Mouse (Mus musculus): Measurements from ENCODE around the gene Dusp11. TPM values are rescaled to one million over a fixed set of nuclear protein-coding genes. Genes with fewer than 3 reads are reported as not detected.
A peak's percentile ranks its signal among the peaks of the same experiment; 100 is the strongest.
"Not testable (repeated sequence)": the region's sequence is repeated elsewhere in the genome, so short reads cannot be mapped to it uniquely, and the experiment has no call there.

The Dusp11 gene
- polyA plus RNA-seq, 1 experiment from 2014 or later, result 82.6 TPM

DNA sequence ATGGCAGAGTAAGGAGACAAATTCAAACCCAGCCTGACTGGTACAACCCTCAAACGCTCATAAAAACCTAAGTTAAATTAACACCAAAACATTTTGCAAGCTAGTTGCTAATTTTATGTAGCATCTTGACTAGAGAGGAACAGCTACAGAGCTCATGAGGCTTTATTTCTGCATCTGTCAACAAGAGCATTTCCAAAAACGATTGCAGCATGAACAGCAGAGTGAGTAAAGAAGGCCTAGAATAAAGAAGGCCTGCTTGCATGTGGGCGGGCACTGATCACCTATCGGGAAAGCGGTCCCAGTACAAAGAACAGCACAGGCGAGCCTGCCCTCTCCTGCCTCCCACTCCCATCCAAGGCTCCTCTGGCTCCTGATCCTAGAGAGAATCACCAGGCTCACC is 12.9 kb downstream of the Dusp11 start:
- ATAC-seq (ENCODE audit: low read depth), result no peak
- no peaks in the 10 kb centered on the region for H3K4me1 ChIP-seq (ENCODE audit: control insufficient read depth, insufficient read depth, low read length)
- H3K27ac ChIP-seq (ENCODE audit: low read depth, low read length), result no peak overlapping the region
- no peaks in the 10 kb centered on the region for H3K9me3 ChIP-seq (ENCODE audit: control insufficient read depth, low read length)
- WGBS, result 88% methylated on average over 6 of the region's 6 CpGs
- peaks cover 67% of the 10 kb centered on the region for H3K36me3 ChIP-seq (ENCODE audit: control insufficient read depth, insufficient read depth, low read length)
- no peak overlapping the region for H3K4me2 ChIP-seq (ENCODE audit: low read depth, low read length)
- no peak overlapping the region for H3K4me3 ChIP-seq (ENCODE audit: low read depth, low read length)
- no peaks in the 10 kb centered on the region for H3K27me3 ChIP-seq (ENCODE audit: control insufficient read depth, insufficient read depth, low read length)
- H3K9ac ChIP-seq (replicated peaks; ENCODE audit: low read depth, low read length), result no peak overlapping the region

DNA sequence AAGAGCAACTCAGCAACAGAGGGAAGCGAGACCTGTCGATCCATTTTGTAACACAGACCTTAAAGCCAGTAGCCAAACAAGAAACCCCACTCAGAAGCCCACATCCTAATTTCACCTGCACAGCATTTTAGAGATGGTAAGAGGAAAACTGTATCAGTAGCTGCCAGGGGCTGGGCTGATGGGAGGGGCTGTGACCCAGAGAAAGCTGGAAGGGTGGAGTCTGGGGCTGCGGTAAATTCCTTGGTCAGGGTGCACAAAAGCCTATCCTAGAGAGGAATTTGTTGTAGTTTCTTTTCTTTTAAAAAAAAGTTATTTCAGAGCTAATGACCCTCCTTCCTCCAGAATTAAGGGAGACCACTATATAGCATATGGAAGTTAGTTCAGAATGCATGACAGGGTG is 19.0 kb downstream of the Dusp11 start:
- Histone ChIP-seq H3K27me3 (ENCODE audit: control insufficient read depth, insufficient read depth, low read length) (no peaks in the 10 kb centered on the region), H3K4me1 (ENCODE audit: control insufficient read depth, insufficient read depth, low read length) (no peaks in the 10 kb centered on the region), H3K36me3 (ENCODE audit: control insufficient read depth, insufficient read depth, low read length) (peaks cover 33% of the 10 kb centered on the region; the same call in 1 of the 2 replicates), H3K9ac (replicated peaks; ENCODE audit: low read depth, low read length) (no peak overlapping the region), H3K4me3 (ENCODE audit: low read depth, low read length) (no peak overlapping the region), H3K9me3 (ENCODE audit: control insufficient read depth, low read length) (no peaks in the 10 kb centered on the region), H3K27ac (ENCODE audit: low read depth, low read length) (no peak overlapping the region), H3K4me2 (ENCODE audit: low read depth, low read length) (no peak overlapping the region)
- 100% methylated on average over 3 of the region's 3 CpGs for WGBS
- no peak for ATAC-seq (ENCODE audit: low read depth)

DNA sequence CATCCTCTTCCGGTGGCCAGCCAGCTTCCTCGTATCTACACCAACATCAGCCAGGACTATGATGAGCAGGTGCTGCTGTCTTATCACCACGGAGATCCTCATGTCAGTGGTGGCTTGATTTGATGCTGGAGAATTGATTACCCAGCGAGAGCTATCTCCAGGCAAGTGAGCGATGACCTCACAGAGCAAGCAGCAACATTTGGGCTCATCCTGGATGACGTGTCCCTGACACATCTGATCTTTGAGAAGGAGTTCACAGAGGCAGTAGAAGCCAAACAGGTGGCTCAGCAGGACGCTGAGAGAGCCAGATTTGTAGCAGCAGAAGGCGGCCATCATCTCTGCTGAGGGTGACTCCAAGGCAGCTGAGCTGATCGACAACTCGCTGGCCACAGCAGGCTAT is 22.8 kb downstream of the Dusp11 start:
- Histone ChIP-seq H3K4me2 (ENCODE audit: low read depth, low read length) (no peak overlapping the region), H3K9ac (replicated peaks; ENCODE audit: low read depth, low read length) (no peak overlapping the region), H3K4me1 (ENCODE audit: control insufficient read depth, insufficient read depth, low read length) (no peaks in the 10 kb centered on the region), H3K4me3 (ENCODE audit: low read depth, low read length) (no peak overlapping the region), H3K36me3 (ENCODE audit: control insufficient read depth, insufficient read depth, low read length) (peaks cover 8% of the 10 kb centered on the region; the same call in 1 of the 2 replicates), H3K27me3 (ENCODE audit: control insufficient read depth, insufficient read depth, low read length) (no peaks in the 10 kb centered on the region), H3K9me3 (ENCODE audit: control insufficient read depth, low read length) (no peaks in the 10 kb centered on the region), H3K27ac (ENCODE audit: low read depth, low read length) (no peak overlapping the region)
- ATAC-seq (ENCODE audit: low read depth), result no peak
- 86% methylated on average over 10 of the region's 10 CpGs for WGBS

DNA sequence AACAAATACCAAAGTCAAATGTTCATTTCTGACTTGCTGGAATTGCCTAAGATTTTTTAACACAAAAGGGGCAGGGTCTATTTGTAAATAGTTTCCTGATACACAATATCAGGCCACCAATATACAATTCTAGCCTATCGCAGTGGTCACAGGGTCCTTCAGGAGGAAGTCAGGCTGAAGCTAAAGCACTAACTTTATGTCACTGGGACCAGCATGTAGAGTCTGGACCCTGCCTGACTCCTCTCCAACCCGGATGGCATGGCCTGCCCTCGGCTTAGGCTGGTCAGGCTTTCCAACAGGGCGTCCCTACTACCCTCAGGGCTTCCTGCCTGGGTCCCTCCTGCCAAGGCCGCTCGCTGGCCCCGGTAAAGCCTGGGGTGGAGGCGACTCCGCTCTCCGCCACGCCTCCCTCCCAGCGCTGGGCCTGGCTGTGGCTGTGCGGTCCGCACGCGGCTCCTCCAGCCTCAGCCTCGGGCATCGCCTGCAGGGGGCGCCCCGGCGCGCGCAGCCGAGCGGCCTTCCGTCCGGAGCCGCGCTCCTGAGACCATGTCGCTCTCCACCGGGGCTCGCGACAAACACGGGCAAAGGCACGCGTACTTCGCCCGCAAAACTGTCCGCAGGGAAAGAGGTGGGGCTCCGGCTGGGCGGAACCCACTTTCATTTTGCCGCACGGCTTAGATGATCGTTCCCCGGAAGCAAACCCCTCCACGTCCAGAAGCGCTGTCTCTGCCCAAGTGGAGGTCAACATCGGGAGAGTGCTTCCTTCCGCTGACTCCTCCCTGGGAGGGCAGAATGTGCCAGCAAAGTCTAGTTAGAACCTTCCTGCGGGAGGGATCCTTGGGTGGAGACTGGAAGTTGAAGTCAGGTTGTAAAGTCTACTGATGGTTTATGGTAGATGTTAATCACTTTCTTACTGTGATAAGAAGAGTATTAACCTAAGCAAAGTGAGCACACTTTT is 24.7 kb downstream of the Dusp11 start:
- Histone ChIP-seq H3K4me2 (ENCODE audit: low read depth, low read length) (peak overlapping the region; percentile 52), H3K4me3 (ENCODE audit: low read depth, low read length) (peak overlapping the region; percentile 41), H3K9ac (replicated peaks; ENCODE audit: low read depth, low read length) (peak overlapping the region; percentile 51)
- peak; percentile 95 for ATAC-seq (ENCODE audit: low read depth)
- H3K4me1 ChIP-seq (ENCODE audit: control insufficient read depth, insufficient read depth, low read length); H3K27me3 ChIP-seq (ENCODE audit: control insufficient read depth, insufficient read depth, low read length); H3K9me3 ChIP-seq (ENCODE audit: control insufficient read depth, low read length); H3K27ac ChIP-seq (ENCODE audit: low read depth, low read length); H3K36me3 ChIP-seq (ENCODE audit: control insufficient read depth, insufficient read depth, low read length): not testable (repeated sequence)
- 2% methylated on average over 42 of the region's 50 CpGs for WGBS

DNA sequence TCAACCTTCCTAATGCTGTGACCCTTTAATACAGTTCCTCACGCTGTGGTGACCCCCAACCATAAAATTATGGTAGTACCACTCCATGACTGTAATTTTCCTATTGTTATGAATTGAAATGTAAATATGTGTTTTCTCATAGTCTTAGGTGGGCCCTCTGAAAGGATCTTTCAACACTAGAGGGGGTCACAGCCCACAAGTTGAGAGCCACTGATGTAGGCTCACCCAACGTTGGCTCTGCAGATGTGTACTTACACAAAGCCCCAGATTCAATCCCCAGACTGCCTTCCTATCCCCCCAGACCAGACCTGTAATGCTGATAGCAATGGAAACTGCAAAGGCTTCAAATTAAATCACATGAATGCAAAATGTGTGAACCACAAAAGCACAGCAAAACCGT is 25.8 kb downstream of the Dusp11 start:
- no peak for ATAC-seq (ENCODE audit: low read depth)
- Histone ChIP-seq H3K27me3 (ENCODE audit: control insufficient read depth, insufficient read depth, low read length) (no peaks in the 10 kb centered on the region), H3K9ac (replicated peaks; ENCODE audit: low read depth, low read length) (no peak overlapping the region), H3K27ac (ENCODE audit: low read depth, low read length) (no peak overlapping the region), H3K4me1 (ENCODE audit: control insufficient read depth, insufficient read depth, low read length) (no peaks in the 10 kb centered on the region), H3K9me3 (ENCODE audit: control insufficient read depth, low read length) (no peaks in the 10 kb centered on the region), H3K4me2 (ENCODE audit: low read depth, low read length) (no peak overlapping the region), H3K36me3 (ENCODE audit: control insufficient read depth, insufficient read depth, low read length) (no peaks in the 10 kb centered on the region; the same call in 1 of the 2 replicates), H3K4me3 (ENCODE audit: low read depth, low read length) (no peak overlapping the region)
- 68% methylated on average over 3 of the region's 3 CpGs for WGBS

DNA sequence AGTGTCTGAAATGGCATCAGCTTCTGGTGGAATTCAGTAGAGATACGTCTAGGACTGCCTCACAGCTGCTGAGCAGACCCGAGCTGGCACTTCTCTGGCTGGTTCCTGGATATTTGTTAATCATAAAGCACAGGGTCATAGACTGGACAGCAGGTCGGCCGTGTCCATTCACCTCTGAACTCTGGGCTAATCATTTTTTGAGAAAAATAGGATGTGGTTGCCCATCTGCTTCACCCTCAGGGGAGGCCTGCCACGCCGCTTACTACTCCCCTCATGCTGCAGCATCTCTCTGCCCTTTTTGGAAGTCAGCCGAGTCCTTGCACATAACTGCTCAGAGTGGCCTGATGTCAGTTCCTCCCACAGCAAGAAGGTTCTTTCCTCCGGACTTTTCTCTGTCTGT is 27.4 kb downstream of the Dusp11 start:
- WGBS, result 86% methylated on average over 8 of the region's 8 CpGs
- Histone ChIP-seq H3K4me3 (ENCODE audit: low read depth, low read length) (no peak overlapping the region), H3K9ac (replicated peaks; ENCODE audit: low read depth, low read length) (no peak overlapping the region), H3K27ac (ENCODE audit: low read depth, low read length) (no peak overlapping the region), H3K27me3 (ENCODE audit: control insufficient read depth, insufficient read depth, low read length) (no peaks in the 10 kb centered on the region), H3K4me1 (ENCODE audit: control insufficient read depth, insufficient read depth, low read length) (no peaks in the 10 kb centered on the region), H3K9me3 (ENCODE audit: control insufficient read depth, low read length) (no peaks in the 10 kb centered on the region), H3K4me2 (ENCODE audit: low read depth, low read length) (no peak overlapping the region), H3K36me3 (ENCODE audit: control insufficient read depth, insufficient read depth, low read length) (no peaks in the 10 kb centered on the region; the same call in 1 of the 2 replicates)
- ATAC-seq (ENCODE audit: low read depth), result no peak

DNA sequence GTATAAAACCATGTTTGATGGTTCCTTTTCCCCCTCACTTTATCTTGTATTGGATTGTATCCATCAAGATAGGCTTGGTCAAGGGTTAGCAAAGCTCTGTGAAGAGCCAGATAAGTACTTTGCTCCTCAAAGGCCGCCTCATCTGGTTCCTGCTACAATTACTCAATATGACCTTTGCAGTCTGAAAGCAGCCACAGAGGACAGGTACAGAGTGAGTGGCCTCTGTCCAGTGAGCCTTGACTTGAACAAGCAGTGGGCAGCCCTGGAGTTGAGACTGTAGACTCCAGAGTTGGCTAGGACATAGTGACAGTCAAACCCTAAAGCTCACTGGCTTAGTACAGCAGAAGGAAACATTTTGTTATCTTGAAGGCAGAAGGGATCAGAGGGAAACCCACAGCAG is 32.2 kb downstream of the Dusp11 start:
- Histone ChIP-seq H3K4me2 (ENCODE audit: low read depth, low read length) (no peak overlapping the region), H3K9ac (replicated peaks; ENCODE audit: low read depth, low read length) (no peak overlapping the region), H3K4me1 (ENCODE audit: control insufficient read depth, insufficient read depth, low read length) (no peaks in the 10 kb centered on the region), H3K9me3 (ENCODE audit: control insufficient read depth, low read length) (no peaks in the 10 kb centered on the region), H3K36me3 (ENCODE audit: control insufficient read depth, insufficient read depth, low read length) (peaks cover 16% of the 10 kb centered on the region), H3K27ac (ENCODE audit: low read depth, low read length) (no peak overlapping the region), H3K4me3 (ENCODE audit: low read depth, low read length) (no peak overlapping the region), H3K27me3 (ENCODE audit: control insufficient read depth, insufficient read depth, low read length) (no peaks in the 10 kb centered on the region)
- WGBS, result 83% methylated on average over 1 of the region's 1 CpGs
- no peak for ATAC-seq (ENCODE audit: low read depth)

DNA sequence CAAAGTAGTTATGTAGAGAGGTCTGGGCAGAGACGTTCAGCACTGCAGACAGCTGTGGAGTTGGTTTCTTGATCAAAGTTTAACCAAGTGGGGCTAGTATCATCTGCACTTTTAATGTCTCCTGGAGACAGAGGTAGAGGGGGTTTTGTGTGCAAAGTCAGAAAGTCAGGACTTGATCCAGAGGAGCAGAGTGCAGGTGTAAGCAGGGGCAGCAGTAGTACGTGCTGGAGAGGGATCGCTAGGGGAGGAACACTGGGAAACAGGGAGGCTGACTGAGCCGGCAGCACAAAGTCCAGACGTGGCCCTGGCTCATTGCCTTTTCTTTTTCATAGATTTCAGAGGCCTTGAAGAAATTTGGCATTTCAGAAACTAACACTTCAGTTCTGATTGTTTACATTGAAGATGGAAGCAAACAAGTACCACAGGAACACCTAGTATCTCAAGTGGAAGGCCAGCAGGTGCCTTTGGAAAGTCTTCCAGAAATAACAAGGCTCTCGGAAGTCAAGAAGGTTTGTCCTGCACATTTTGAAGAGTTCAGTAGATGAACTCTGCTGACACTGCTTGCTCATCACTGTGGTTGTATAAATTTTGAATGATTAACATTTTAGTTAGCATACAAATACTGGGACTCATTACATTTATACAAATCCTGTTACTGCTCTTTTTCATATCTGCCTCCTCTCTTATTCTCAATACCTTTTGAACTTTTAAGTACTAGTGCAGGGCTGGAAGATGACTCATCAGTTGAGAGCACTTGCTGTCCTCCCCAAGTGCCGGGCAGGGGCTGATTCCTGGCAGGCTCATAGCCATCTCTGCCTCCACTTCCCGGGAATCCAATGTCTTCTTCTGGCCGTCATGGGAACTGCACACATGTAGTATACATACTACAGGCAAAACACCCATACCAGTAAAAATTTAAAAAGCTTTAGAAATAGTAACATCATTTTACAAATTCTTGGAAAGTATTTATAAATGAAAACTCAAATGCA is 33.7 kb downstream of the Dusp11 start:
- Histone ChIP-seq H3K9me3 (ENCODE audit: control insufficient read depth, low read length) (no peaks in the 10 kb centered on the region), H3K4me3 (ENCODE audit: low read depth, low read length) (no peak overlapping the region), H3K27ac (ENCODE audit: low read depth, low read length) (no peak overlapping the region), H3K4me1 (ENCODE audit: control insufficient read depth, insufficient read depth, low read length) (no peaks in the 10 kb centered on the region), H3K27me3 (ENCODE audit: control insufficient read depth, insufficient read depth, low read length) (no peaks in the 10 kb centered on the region), H3K4me2 (ENCODE audit: low read depth, low read length) (no peak overlapping the region), H3K9ac (replicated peaks; ENCODE audit: low read depth, low read length) (no peak overlapping the region), H3K36me3 (ENCODE audit: control insufficient read depth, insufficient read depth, low read length) (peaks cover 16% of the 10 kb centered on the region)
- ATAC-seq (ENCODE audit: low read depth), result no peak
- WGBS, result 92% methylated on average over 9 of the region's 9 CpGs
